Mouse (Mus musculus) liver, embryonic 14.5 days (tissue): ENCODE results near the gene Grk2. TPM values are rescaled to one million over a fixed set of nuclear protein-coding genes. Genes with fewer than 3 reads are reported as not detected.

Experiments used
- ATAC-seq: fragments of 200-750 bp; cut with Nextera tagmentation; 2 replicates; pipeline ENCODE4 v1.8.0; 2017; ENCODE audit warnings: moderate number of reproducible peaks, mild to moderate bottlenecking, moderate library complexity; ENCODE audit not compliant: insufficient read depth
- DNase-seq, 3 experiments: peaks; one replicate each; pipeline ENCODE4 v3.0.0-alpha.2; 2012 to 2013; ENCODE audit warnings: low read depth in 3 of 3, low spot score in 3 of 3
- H3K27ac ChIP-seq: fragments of 300-500 bp; sonication (generic); 2 replicates; pipeline ENCODE4 v1.5.1; 2014; ENCODE audit warnings: moderate library complexity, mild to moderate bottlenecking, control low read depth, inconsistent platforms
- H3K27me3 ChIP-seq: fragments of 300-500 bp; sonication (generic); 2 replicates; pipeline ENCODE4 v1.6.1; 2014; ENCODE audit warnings: mild to moderate bottlenecking, low read length, moderate library complexity; ENCODE audit not compliant: control insufficient read depth, insufficient read depth
- H3K36me3 ChIP-seq: fragments of 300-500 bp; sonication (generic); replicated peaks from 2 replicates; pipeline ENCODE4 v1.6.1; 2014; ENCODE audit warnings: low read depth; ENCODE audit not compliant: control insufficient read depth, insufficient read depth
- H3K4me1 ChIP-seq, 2 experiments: fragments of 200-500 bp in 1 of 2; fragments of 300-500 bp in 1 of 2; sonication (generic) in 1 of 2; replicated peaks; 2 replicates each; pipeline ENCODE4 v1.6.1; 2012 to 2014; ENCODE audit warnings: antibody characterized with exemption in 1 of 2, inconsistent platforms in 1 of 2, low read length in 1 of 2; ENCODE audit not compliant: control insufficient read depth in 2 of 2, insufficient read depth in 2 of 2
- H3K4me2 ChIP-seq: fragments of 300-500 bp; sonication (generic); 2 replicates; pipeline ENCODE4 v1.6.1; 2014; ENCODE audit warnings: low read depth, mild to moderate bottlenecking, control low read depth, moderate library complexity
- H3K4me3 ChIP-seq, 2 experiments: fragments of 200-500 bp in 1 of 2; fragments of 300-500 bp in 1 of 2; sonication (generic) in 1 of 2; 2 replicates each; pipeline ENCODE4 v1.5.1; 2012 to 2014; ENCODE audit warnings: low read depth in 2 of 2, low read length in 2 of 2, mild to moderate bottlenecking in 2 of 2, control low read depth in 1 of 2, inconsistent platforms in 1 of 2, moderate library complexity in 1 of 2; ENCODE audit not compliant: insufficient read depth in 1 of 2
- H3K9ac ChIP-seq: fragments of 300-500 bp; sonication (generic); replicated peaks from 2 replicates; pipeline ENCODE4 v1.6.1; 2014; ENCODE audit warnings: mild to moderate bottlenecking, control low read depth, moderate library complexity
- H3K9me3 ChIP-seq: fragments of 300-500 bp; sonication (generic); 2 replicates; pipeline ENCODE4 v1.6.1; 2016; ENCODE audit warnings: low read length, mixed read lengths; ENCODE audit not compliant: control insufficient read depth
- CTCF ChIP-seq: IDR thresholded peaks from 2 replicates; pipeline ENCODE4 v1.5.1; 2016; ENCODE audit warnings: antibody characterized with exemption, low read depth, control low read depth
- EP300 ChIP-seq: IDR thresholded peaks from 2 replicates; pipeline ENCODE4 v1.6.1; 2016; ENCODE audit warnings: antibody characterized with exemption, low read depth
- WGBS: fragments of 180-500 bp; shearing (Covaris S2); extraction: QIAGEN DNeasy Blood & Tissue Kit; methylation state at CpG from one replicate; pipeline ENCODE4 v1.1.7; 2014; ENCODE audit not compliant: insufficient replicate concordance; 5-methylcytosine and 5-hydroxymethylcytosine counted together
- polyA plus RNA-seq, 2 experiments: library from polyadenylated mRNA; depleted of rRNA in 1 of 2; stranded (reverse) in 1 of 2; unstranded in 1 of 2; fragments of >200 nt; fragmentation: Nextera tagmentation in 1 of 2; extraction: Ambion mirVana in 1 of 2; gene quantifications; 2 replicates each; pipeline versions ENCODE4 v1.2.1 to v1.2.3; 2012 to 2014

Grk2 gene
- polyA plus RNA-seq, 2 experiments: 9.4 to 26.0 TPM

- Histone ChIP-seq H3K27ac (no peak overlapping the region), H3K4me1 (peaks cover 2 to 8% of the 10 kb centered on the region in 2 experiments; a peak in 2 of 4 replicates), H3K36me3 (peaks cover 29% of the 10 kb centered on the region), H3K4me3 (no peak overlapping the region), H3K4me2 (no peak overlapping the region), H3K9ac (no peak overlapping the region), H3K9me3 (no peaks in the 10 kb centered on the region), H3K27me3 (no peaks in the 10 kb centered on the region)
- 84% methylated on average over 11 of the region's 11 CpGs for WGBS
- no peak for DNase-seq
- ATAC-seq: no peak
- TF ChIP-seq EP300 (no peak), CTCF (no peak)
These were observed 14.9 kb downstream of the Grk2 start for GRCm38 (mm10) chr19:4291161-4291560.

DNA sequence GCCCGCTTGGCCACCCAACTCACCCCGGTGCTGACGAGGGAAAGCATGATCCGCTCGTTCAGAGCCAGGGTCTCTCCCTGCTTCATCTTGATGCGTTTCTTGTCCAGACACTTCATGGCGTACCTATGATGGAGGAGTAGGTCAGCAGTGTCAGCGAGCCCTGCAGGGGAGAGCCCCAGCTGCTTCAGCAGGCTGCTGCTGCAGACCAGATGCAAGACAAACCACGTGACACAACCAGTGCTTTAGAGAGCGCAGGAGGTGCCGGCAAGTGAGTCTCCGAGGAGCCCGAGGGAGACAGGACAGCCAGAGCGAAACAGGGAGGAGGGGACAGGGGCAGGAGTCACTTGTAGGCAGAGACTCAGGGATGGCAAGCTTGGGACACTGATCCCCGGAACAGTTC is 15.3 kb downstream of the Grk2 start:
- ATAC-seq: no peak
- peaks cover 29% of the 10 kb centered on the region for H3K36me3 ChIP-seq
- peaks cover 2 to 8% of the 10 kb centered on the region in 2 experiments; a peak in 2 of 4 replicates for H3K4me1 ChIP-seq
- H3K9ac ChIP-seq: no peak overlapping the region
- no peak overlapping the region for H3K27ac ChIP-seq
- DNase-seq: no peak
- H3K4me2 ChIP-seq: no peak overlapping the region
- no peak overlapping the region for H3K4me3 ChIP-seq
- H3K27me3 ChIP-seq: no peaks in the 10 kb centered on the region
- TF ChIP-seq EP300 (no peak), CTCF (no peak)
- H3K9me3 ChIP-seq: no peaks in the 10 kb centered on the region
- WGBS: 86% methylated on average over 15 of the region's 15 CpGs

DNA sequence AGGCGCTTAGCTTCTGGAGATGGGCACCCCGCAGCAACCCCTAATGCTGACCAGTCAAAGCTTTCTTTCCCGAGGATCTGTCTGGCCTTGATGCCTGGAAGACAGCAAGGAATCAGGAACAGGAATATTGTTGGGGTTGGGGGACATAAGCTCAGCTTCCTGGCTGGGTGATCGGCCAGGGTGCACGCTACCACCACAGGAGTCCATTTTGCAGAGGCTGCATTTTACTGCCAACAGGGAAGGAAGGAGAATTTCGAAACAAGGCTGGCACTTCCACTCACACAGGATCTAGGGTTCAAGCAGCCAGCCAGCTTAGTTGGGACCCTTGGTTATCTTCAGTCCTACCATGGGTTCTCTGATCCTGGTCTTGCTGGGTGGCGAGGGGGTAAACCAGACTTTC is 22.4 kb downstream of the Grk2 start:
- ATAC-seq (no peak), DNase-seq (no peak)
- H3K9me3 ChIP-seq: no peaks in the 10 kb centered on the region
- H3K4me2 ChIP-seq: peak overlapping the region; percentile 66
- H3K36me3 ChIP-seq: peaks cover 3% of the 10 kb centered on the region
- no peak overlapping the region for H3K4me3 ChIP-seq
- no peak overlapping the region for H3K9ac ChIP-seq
- no peaks in the 10 kb centered on the region for H3K27me3 ChIP-seq
- H3K27ac ChIP-seq: no peak overlapping the region
- TF ChIP-seq EP300 (no peak), CTCF (no peak)
- WGBS: 22% methylated on average over 7 of the region's 7 CpGs
- H3K4me1 ChIP-seq: peaks cover 0 to 6% of the 10 kb centered on the region in 2 experiments; a peak in 1 of 4 replicates

GRCm38 (mm10) chr19:4282898-4283553 is 23.0 kb downstream of the Grk2 start, which contains the start of gene Ankrd13d:
TSS of gene Ankrd13d (minus strand) at chr19:4283137.
- peaks cover 3% of the 10 kb centered on the region for H3K36me3 ChIP-seq
- no peak within 1 kb of the TSS for H3K27ac ChIP-seq
- peak within 1 kb of the TSS; percentile 45 to 48 for H3K4me3 ChIP-seq
- peak within 1 kb of the TSS; percentile 10; the same call in 1 of the 2 replicates for H3K9ac ChIP-seq
- ATAC-seq (peak; percentile 84), DNase-seq (peak; percentile 60 to 73 (median 61))
- H3K27me3 ChIP-seq: no peaks in the 10 kb centered on the region
- peak within 1 kb of the TSS; percentile 66 for H3K4me2 ChIP-seq
- H3K4me1 ChIP-seq: peaks cover 0 to 6% of the 10 kb centered on the region in 2 experiments; a peak in 1 of 4 replicates
- no peaks in the 10 kb centered on the region for H3K9me3 ChIP-seq
- under 1% methylated on average over 46 of the region's 50 CpGs for WGBS
- no peak for TF ChIP-seq EP300
- TF ChIP-seq CTCF: peak; percentile 85

- ATAC-seq: no peak
- TF ChIP-seq EP300 (no peak), CTCF (no peak)
- H3K36me3 ChIP-seq: no peaks in the 10 kb centered on the region
- H3K9ac ChIP-seq: no peak overlapping the region
- no peaks in the 10 kb centered on the region for H3K27me3 ChIP-seq
- no peaks in the 10 kb centered on the region for H3K9me3 ChIP-seq
- no peak overlapping the region for H3K27ac ChIP-seq
- 82% methylated on average over 9 of the region's 9 CpGs for WGBS
- H3K4me3 ChIP-seq: no peak overlapping the region
- peaks cover 0 to 6% of the 10 kb centered on the region in 2 experiments; a peak in 1 of 4 replicates for H3K4me1 ChIP-seq
- no peak overlapping the region for H3K4me2 ChIP-seq
- DNase-seq: no peak
These were observed 25.6 kb downstream of the Grk2 start for GRCm38 (mm10) chr19:4280425-4280824.
